Mouse (Mus musculus) small intestine, adult 2 months (tissue): ENCODE results near the gene Eme2.

Experiments used
- CTCF ChIP-seq: fragments of 200-500 bp; IDR thresholded peaks from 2 replicates; pipeline ENCODE4 v1.5.1; 2012; ENCODE audit warnings: low read depth, mild to moderate bottlenecking, control low read depth, inconsistent platforms, low read length, moderate library complexity, mixed read lengths; ENCODE audit not compliant: insufficient replicate concordance, insufficient read length; ENCODE audit errors: extremely low read depth
- POLR2A ChIP-seq: fragments of 200-500 bp; IDR thresholded peaks from 2 replicates; pipeline ENCODE4 v1.6.1; 2012; ENCODE audit warnings: low read depth, mild to moderate bottlenecking, control low read depth, inconsistent platforms, low read length, moderate library complexity

DNA sequence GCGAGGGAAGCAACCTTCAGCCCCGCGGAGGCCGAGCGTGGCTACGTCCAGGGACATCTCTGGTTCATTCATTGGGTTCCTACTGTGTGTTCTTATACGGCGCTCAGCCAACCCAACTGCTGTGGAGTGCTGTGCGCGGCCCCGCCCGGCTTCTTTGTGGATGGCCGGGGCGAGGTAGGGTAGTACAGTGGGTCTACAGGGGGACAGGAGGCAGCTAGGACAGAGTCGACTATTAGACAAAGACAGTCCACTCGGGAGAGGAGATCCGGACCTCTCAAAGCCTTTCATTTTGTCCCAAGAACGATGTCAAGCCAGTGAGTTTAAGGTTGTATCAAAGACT lies 8.0 kb downstream of the Eme2 start:
- TF ChIP-seq POLR2A (no peak), CTCF (no peak)
